Mouse (Mus musculus) intestine, embryonic 14.5 days (tissue): ENCODE data around the gene Ciart. TPM values are rescaled to one million over a fixed set of nuclear protein-coding genes. Genes with fewer than 3 reads are reported as not detected.
"Not testable (repeated sequence)": the region's sequence is repeated elsewhere in the genome, so short reads cannot be mapped to it uniquely, and the experiment has no call there.

ENCODE experiments used
- ATAC-seq: fragments of 200-750 bp; cut with Nextera tagmentation; replicated peaks from 2 replicates; pipeline ENCODE4 v1.8.0; 2017; ENCODE audit warnings: low read depth, moderate number of reproducible peaks, moderate TSS enrichment, moderate library complexity; ENCODE audit not compliant: low FRiP score, low TSS enrichment
- DNase-seq: peaks from one replicate; pipeline ENCODE4 v3.0.0-alpha.2; 2018; ENCODE audit warnings: low spot score
- H3K27ac ChIP-seq: fragments of 300-500 bp; sonication (generic); 2 replicates; pipeline ENCODE4 v1.5.1; 2014; ENCODE audit warnings: low read depth, mild to moderate bottlenecking, control low read depth
- H3K27me3 ChIP-seq: fragments of 300-500 bp; sonication (generic); replicated peaks from 2 replicates; pipeline ENCODE4 v1.6.1; 2014; ENCODE audit warnings: low read length, control low read depth; ENCODE audit not compliant: control insufficient read depth, insufficient read depth
- H3K36me3 ChIP-seq: fragments of 300-500 bp; sonication (generic); 2 replicates; pipeline ENCODE4 v1.6.1; 2014; ENCODE audit warnings: low read length, control low read depth; ENCODE audit not compliant: control insufficient read depth, insufficient read depth
- H3K4me1 ChIP-seq: fragments of 300-500 bp; sonication (generic); replicated peaks from 2 replicates; pipeline ENCODE4 v1.6.1; 2014; ENCODE audit warnings: low read length, control low read depth, mixed read lengths; ENCODE audit not compliant: control insufficient read depth, insufficient read depth
- H3K4me2 ChIP-seq: fragments of 300-500 bp; sonication (generic); 2 replicates; pipeline ENCODE4 v1.6.1; 2014; ENCODE audit warnings: low read length
- H3K4me3 ChIP-seq: fragments of 300-500 bp; sonication (generic); 2 replicates; pipeline ENCODE4 v1.5.1; 2014; ENCODE audit warnings: low read depth, low read length, control low read depth, mixed read lengths
- H3K9ac ChIP-seq: fragments of 300-500 bp; sonication (generic); 2 replicates; pipeline ENCODE4 v1.6.1; 2014; ENCODE audit warnings: mild to moderate bottlenecking, low read length
- H3K9me3 ChIP-seq: fragments of 300-500 bp; sonication (generic); 2 replicates; pipeline ENCODE4 v1.6.1; 2016; ENCODE audit warnings: low read length, control low read depth; ENCODE audit not compliant: control insufficient read depth
- WGBS: fragments of 180-500 bp; shearing (Covaris S2); extraction: QIAGEN DNeasy Blood & Tissue Kit; methylation state at CpG from one replicate; pipeline ENCODE4 v1.1.7; 2014; 5-methylcytosine and 5-hydroxymethylcytosine counted together
- polyA plus RNA-seq: library from polyadenylated mRNA; unstranded; fragments of >200 nt; fragmentation: Nextera tagmentation; extraction: Ambion mirVana; gene quantifications from 2 replicates; pipeline ENCODE4 v1.2.1, GENCODE M21; 2014

Ciart gene
- polyA plus RNA-seq, 1 experiment from 2014 or later = 6.7 TPM

DNA sequence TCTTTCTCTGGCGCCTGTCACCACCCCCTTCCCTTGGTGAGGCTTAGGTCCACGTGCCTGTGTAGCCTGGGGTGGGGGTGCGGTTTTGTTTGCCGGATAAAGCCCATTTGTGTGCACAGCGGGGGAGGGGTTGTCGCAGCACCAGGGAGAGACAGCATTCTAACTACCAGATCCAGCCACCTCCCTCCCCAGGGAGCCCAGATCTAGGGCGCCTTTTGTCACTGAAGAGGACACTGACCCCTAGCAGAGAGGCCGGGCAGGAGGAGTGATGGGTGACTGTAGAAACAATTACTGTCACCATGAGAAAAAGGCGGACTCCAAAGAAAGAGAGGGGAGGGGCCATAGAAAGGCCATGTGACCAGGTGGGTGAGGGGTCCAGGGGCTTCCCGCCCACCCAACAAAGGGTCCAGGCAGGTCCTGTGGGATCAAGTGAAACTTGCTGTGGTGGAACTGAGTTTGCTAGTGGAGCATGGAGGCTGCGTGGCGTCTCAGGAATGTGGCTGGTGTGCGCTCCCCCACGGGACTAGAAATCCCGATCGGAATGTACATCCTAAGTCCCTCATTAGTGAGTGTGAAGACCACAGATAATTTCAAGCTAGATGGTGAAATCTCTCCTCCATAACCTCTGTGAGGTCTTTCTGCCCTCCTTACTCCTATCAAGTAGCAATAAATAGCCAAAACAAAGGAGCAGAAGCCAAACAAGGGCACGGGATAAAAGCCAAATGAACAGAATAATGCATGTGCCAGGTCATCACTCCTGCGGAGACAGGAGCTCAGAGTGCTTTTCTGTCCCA is 23.3 kb upstream of the Ciart start:
- ATAC-seq (peak; percentile 53), DNase-seq (peak; percentile 69)
- Histone ChIP-seq H3K9ac (peak overlapping the region; percentile 14; the same call in 1 of the 2 replicates), H3K4me2 (peak overlapping the region; percentile 78), H3K27me3 (no peaks in the 10 kb centered on the region), H3K36me3 (no peaks in the 10 kb centered on the region), H3K4me1 (peaks cover 22% of the 10 kb centered on the region), H3K9me3 (no peaks in the 10 kb centered on the region), H3K4me3 (peak overlapping the region; percentile 36), H3K27ac (no peak overlapping the region)
- under 1% methylated on average over 18 of the region's 18 CpGs for WGBS

DNA sequence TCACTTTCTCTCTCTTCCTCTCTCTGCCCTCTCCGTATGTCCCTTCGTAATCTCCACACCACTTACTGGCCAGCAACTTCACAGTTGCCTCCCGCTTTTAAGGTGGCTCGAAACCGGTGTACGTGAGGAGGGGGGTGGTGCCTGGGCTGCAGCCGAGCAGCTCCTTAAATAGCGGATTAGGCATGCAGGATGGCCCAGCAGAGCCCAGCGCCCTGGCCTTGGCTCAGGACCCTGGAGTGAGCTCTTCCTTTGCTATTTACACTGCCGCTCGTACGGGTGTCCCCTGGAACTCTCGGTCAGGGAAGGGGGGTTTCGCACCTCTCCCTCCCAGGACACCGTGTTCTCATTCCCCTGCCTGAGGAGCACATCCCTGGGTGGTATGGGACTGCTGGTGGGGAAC is 22.5 kb upstream of the Ciart start, which contains the start of gene Car14:
Gene Car14 (minus strand): TSS at position 124 of the 400 bp plus-strand sequence.
- ATAC-seq = no peak
- 1% methylated on average over 15 of the region's 15 CpGs for WGBS
- peaks cover 22% of the 10 kb centered on the region for H3K4me1 ChIP-seq
- H3K27me3 ChIP-seq = no peaks in the 10 kb centered on the region
- peak within 1 kb of the TSS; percentile 38 for H3K9ac ChIP-seq
- no peaks in the 10 kb centered on the region for H3K36me3 ChIP-seq
- H3K9me3 ChIP-seq = no peaks in the 10 kb centered on the region
- peak within 1 kb of the TSS; percentile 78 for H3K4me2 ChIP-seq
- H3K27ac ChIP-seq = no peak within 1 kb of the TSS
- peak; percentile 70 for DNase-seq
- peak within 1 kb of the TSS; percentile 36 for H3K4me3 ChIP-seq

DNA sequence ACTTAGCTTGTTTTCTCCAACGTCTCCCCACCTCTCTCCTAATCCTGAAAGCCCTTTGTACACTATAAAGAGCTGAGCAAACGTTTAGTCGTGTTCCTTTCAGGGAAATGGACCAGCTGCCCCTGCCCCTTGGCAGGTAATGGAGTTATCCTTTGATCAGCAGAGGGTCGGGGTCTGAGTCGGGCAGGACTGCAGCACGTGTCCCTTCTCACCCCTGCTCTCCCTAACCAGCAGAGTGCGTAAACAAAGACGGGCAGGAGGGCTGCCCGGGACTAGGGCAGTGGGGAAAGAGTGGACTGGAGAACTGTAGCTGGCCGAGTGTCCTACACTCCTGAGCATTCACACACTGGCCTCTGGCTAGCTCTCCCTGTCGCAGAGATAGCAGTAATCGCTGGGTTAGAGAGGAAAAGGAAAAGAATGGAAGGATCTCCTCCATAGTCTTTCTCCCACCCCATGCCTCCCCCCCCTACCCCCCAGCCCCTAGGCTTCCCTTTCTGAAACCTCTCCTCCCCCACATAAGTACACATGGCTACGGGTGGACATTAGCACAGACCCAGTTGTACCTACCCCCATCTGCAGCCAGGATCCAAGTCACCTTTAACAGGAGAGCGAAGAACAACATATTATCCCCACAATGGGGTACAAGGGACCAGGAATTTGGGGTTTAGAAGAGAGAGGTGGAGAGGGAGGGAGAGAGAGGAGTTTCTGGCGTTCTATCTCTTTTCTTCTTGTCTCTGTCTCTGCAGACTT is 21.9 kb upstream of the Ciart start:
- no peak for DNase-seq
- H3K4me1 ChIP-seq = peaks cover 22% of the 10 kb centered on the region

DNA sequence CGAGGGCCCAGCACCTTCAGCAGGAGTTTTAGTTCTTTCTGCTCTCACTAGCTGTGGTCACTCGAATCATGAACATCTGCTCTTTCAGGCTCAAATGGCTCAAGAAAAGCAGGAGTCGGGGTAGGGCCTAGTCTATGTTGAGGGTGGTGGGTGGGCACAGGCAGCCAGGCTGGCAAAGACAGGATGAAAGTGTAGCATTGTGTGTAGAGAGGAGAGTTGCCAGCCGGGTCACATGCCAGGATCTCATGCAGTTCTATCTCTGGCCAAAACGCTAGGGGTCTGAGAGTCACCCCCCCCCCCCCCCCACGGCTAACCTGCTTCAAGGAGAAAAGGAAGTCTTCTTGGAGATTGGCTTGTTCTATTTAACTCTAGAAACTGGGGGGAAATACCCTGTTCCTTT is 20.6 kb upstream of the Ciart start:
- H3K9ac ChIP-seq = no peak overlapping the region
- DNase-seq = no peak
- WGBS = 37% methylated on average over 6 of the region's 6 CpGs
- peaks cover 22% of the 10 kb centered on the region for H3K4me1 ChIP-seq
- H3K4me2 ChIP-seq = no peak overlapping the region
- no peaks in the 10 kb centered on the region for H3K27me3 ChIP-seq
- H3K4me3 ChIP-seq = no peak overlapping the region
- no peak for ATAC-seq
- no peak overlapping the region for H3K27ac ChIP-seq
- H3K36me3 ChIP-seq = peaks cover 7% of the 10 kb centered on the region; the same call in 1 of the 2 replicates
- H3K9me3 ChIP-seq = no peaks in the 10 kb centered on the region

More for the DNA sequence above, 21.9 kb upstream of the Ciart start:
- H3K4me2 ChIP-seq = peak overlapping the region; percentile 78
- H3K9ac ChIP-seq = peak overlapping the region; percentile 26
- 4% methylated on average over 15 of the region's 15 CpGs for WGBS
- H3K9me3 ChIP-seq = no peaks in the 10 kb centered on the region
- ATAC-seq = no peak
- H3K27ac ChIP-seq = no peak overlapping the region
- H3K4me3 ChIP-seq = peak overlapping the region; percentile 36; the same call in 1 of the 2 replicates
- H3K36me3 ChIP-seq = no peaks in the 10 kb centered on the region
- H3K27me3 ChIP-seq = no peaks in the 10 kb centered on the region

- no peak for DNase-seq
- Histone ChIP-seq H3K4me3 (no peak overlapping the region), H3K27me3 (no peaks in the 10 kb centered on the region), H3K36me3 (peaks cover 10% of the 10 kb centered on the region; the same call in 1 of the 2 replicates), H3K27ac (no peak overlapping the region), H3K9ac (no peak overlapping the region), H3K4me2 (no peak overlapping the region), H3K4me1 (peaks cover 22% of the 10 kb centered on the region), H3K9me3 (no peaks in the 10 kb centered on the region)
- no peak for ATAC-seq
Measured at GRCm38 (mm10) chr3:95902373-95902625, 20.2 kb upstream of the Ciart start.

- Histone ChIP-seq H3K9me3 (no peaks in the 10 kb centered on the region), H3K27me3 (no peaks in the 10 kb centered on the region), H3K9ac (no peak overlapping the region), H3K36me3 (peaks cover 10% of the 10 kb centered on the region; the same call in 1 of the 2 replicates), H3K27ac (no peak overlapping the region), H3K4me1 (peaks cover 22% of the 10 kb centered on the region), H3K4me2 (no peak overlapping the region), H3K4me3 (no peak overlapping the region)
- no peak for DNase-seq
- ATAC-seq = no peak
- 65% methylated on average over 9 of the region's 9 CpGs for WGBS
Measured at GRCm38 (mm10) chr3:95901616-95902372, 19.7 kb upstream of the Ciart start.

DNA sequence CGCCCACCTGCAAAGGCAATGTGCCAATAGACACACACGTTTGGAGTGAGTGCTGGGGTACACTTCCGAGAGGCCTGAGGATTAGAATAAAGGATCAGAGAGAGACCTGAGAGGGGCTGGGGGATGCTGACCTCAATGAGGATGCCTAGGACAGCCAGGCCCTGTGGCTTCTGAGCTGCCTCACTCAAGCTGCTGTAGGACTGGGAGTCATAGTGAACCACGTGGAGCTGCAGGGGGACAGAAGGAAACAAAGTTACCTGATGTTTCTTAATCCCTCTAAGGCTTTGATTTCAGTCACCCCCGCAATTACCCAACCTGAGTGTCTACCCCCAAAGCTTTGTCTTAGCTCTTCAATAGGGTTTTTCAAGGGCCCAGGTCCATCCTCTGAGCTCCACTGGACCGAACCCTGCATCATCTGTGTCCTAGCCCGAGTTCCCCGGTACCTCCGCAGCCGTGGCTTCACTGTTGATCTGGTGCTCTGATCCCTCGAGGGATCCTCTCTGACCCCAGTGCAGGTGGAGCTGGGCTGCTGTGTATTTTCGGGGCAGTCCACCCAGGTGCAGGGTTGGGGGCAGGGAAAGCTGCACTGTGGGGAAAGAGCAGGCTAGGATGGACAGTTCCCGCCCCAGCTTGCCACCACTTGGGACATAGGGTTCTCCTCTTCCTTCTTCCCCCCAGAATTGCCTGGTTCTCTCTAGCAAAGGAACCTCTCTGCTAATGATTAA is 17.9 kb upstream of the Ciart start:
- DNase-seq = no peak
- WGBS = 74% methylated on average over 13 of the region's 13 CpGs

DNA sequence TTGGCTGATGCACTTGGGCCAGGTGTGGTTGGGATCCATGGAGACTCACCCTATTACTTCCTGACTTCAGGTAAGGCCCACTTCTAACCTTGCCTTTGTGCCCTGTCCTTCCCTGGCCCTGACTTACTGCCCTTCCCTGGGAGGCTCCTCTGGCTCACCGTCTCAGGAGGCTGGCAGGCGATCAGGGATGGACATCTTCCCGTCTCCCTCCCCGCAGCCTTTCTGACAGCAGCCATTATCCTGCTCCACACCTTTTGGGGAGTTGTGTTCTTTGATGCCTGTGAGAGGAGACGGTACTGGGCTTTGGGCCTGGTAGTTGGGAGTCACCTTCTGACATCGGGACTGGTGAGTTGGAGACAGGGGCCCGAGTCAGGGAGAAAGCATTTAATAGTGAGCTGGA is 13.4 kb upstream of the Ciart start:
- not testable (repeated sequence) for H3K27ac ChIP-seq, ATAC-seq, H3K4me3 ChIP-seq, H3K9me3 ChIP-seq, DNase-seq, H3K9ac ChIP-seq, H3K27me3 ChIP-seq
- peaks cover 24% of the 10 kb centered on the region for H3K4me1 ChIP-seq
- 0 out of 2 replicates have a peak overlapping the region, but pooled peaks have one; percentile 77 for H3K4me2 ChIP-seq
- H3K36me3 ChIP-seq = peaks cover 10% of the 10 kb centered on the region; the same call in 1 of the 2 replicates
- WGBS = 88% methylated on average over 7 of the region's 7 CpGs

More for the DNA sequence above, 17.9 kb upstream of the Ciart start:
- H3K36me3 ChIP-seq = peaks cover 10% of the 10 kb centered on the region; the same call in 1 of the 2 replicates
- no peak overlapping the region for H3K4me2 ChIP-seq
- H3K4me1 ChIP-seq = peaks cover 16% of the 10 kb centered on the region
- no peak for ATAC-seq
- no peak overlapping the region for H3K4me3 ChIP-seq
- no peaks in the 10 kb centered on the region for H3K27me3 ChIP-seq
- H3K27ac ChIP-seq = no peak overlapping the region
- no peaks in the 10 kb centered on the region for H3K9me3 ChIP-seq
- H3K9ac ChIP-seq = no peak overlapping the region
